Mouse (Mus musculus): ENCODE measurements around the gene Krtap12-1.
"Not testable (repeated sequence)": the region's sequence is repeated elsewhere in the genome, so short reads cannot be mapped to it uniquely, and the experiment has no call there.

The Krtap12-1 gene

DNA sequence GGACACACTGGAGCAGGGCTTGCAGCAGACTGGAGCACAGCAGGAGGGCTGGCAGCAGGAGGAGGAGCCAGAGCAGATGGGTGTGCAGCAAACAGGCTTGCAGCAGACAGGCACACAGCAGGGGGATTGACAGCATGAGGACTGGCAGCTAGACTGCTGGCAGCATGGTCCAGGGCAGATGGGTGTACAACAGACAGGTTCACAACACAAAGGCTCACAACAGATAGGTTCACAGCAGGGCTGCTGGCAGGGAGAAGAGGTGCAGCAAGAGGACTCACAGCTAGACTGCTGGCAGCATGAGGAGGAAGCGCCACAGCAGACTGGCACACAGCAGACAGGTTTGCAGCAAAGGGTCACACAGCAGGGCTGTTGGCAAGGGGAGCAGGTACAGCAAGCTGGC, 30.3 kb downstream of the Krtap12-1 start:
- DNase-seq (ENCODE audit: low spot score), result not testable (repeated sequence)

- DNase-seq (ENCODE audit: low spot score), result not testable (repeated sequence)
These were observed 30.9 kb downstream of the Krtap12-1 start, which contains the start of gene Gm9736 for GRCm38 (mm10) chr10:77751254-77751653. Gm9736 (minus strand) TSS chr10:77751354.

DNA sequence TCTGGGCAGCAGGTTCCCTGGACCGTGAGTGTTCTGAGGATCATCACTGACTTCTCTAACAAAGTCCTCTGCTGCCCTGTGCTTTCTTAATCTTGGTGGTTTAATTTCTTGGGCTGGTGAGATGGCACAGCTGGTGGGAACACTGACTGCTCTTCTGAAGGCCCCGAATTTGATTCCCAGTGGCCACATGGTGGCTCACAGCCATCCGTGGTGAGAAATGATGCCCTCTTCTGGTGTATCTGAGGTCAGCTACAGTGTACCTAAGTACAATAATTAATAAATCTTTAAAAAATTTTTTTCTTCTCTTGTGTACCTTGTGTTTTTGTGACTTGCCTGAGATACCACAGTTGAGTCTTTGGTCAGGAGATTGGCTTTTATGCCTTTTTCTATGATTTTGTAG, 31.9 kb downstream of the Krtap12-1 start:
- DNase-seq (ENCODE audit: low spot score), result not testable (repeated sequence)

GRCm38 (mm10) chr10:77753448-77753847, 33.0 kb downstream of the Krtap12-1 start:
- no peak for DNase-seq (ENCODE audit: low spot score)

DNA sequence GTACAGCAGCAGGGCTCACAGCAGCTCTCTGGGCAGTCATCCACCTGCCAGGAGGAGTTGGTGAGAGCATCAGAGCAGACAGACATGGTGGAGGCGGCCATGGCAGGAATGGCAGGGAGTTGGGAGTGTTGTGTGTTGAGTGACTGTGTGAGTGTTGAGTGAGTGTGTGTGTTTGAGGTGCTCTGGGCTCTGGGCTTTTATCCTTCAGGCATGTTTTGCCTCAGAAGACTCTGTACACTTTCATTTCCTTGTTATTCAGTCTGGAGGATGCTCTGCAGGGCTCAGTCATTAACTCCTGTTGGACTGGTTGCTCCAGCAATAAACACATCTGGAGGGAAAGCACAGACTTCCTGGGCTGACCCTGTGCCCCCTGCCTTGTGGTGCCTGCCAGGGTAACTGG, 39.2 kb downstream of the Krtap12-1 start, which contains the start of gene Gm3233:
Gm3233 (minus strand) TSS at position 101 of the 400 bp plus-strand sequence.
- not testable (repeated sequence) for DNase-seq (ENCODE audit: low spot score)

DNA sequence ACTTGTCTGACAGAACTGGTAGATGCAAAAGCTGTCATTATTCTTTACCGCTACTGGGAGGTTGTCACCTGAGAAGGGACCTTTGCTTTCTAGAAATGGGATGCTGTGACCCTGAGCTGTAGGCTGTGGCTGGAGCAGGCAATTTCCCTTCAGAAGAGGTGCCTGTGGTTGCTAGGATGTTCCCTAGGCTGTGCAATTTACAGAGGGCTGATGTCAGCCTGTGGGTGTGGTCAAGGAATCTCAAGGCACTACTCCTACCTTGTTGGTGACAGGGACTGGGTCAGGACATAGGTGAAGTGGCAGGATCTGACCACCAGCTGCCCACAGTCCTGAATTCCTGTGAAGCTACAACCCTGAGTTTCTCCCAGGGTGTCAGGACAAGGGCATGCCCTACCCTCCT, 49.3 kb downstream of the Krtap12-1 start:
- DNase-seq (ENCODE audit: low spot score), result no peak
